Mouse (Mus musculus): ENCODE measurements around the gene Slc25a12. TPM values are rescaled to one million over a fixed set of nuclear protein-coding genes. Genes with fewer than 3 reads are reported as not detected.

Slc25a12 gene
- polyA plus RNA-seq, 1 experiment: 73.7 TPM

DNA sequence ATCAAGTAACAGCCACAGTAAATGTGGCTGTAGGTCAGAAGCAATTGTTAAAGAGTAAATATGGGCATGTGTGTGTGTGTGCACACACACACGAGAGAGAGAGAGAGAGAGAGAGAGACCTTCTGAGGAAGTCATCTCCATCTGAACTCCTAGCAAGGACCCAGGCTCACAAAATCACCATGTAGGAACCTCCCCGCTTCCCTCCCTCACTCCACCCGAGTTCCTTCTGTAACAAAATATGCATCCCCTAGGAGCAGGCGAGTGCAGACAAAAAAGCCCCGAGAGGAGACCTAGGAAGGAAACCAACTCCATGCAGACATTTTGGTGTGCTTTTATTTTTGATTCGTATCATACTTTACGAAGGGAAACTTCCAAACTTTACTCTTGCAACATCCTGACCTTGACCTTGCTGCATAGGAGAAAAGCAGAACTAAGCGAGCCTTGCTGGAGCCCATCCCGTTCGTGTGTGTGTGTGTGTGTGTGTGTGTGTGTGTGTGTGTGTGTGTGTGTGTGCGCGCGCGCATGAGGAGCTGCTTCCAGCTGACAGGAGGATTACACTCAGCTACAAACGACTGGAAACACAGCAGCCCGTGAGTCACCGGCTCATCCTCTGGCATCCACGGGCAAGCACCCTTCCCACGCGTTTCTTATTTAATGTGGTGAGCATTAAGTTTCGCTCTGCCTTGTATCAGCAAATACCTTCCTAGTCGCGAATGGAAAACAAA lies 93.4 kb downstream of the Slc25a12 start:
- DNase-seq (ENCODE audit: low read depth): no peak
- TF ChIP-seq CTCF (IDR thresholded peaks at IDR 0.05; ENCODE audit: borderline replicate concordance, extremely low read depth, insufficient read depth, insufficient read length) (no peak), POLR2A (IDR thresholded peaks at IDR 0.05; ENCODE audit: borderline replicate concordance, extremely low read depth, insufficient read depth, insufficient read length, poor library complexity, severe bottlenecking) (no peak)

DNA sequence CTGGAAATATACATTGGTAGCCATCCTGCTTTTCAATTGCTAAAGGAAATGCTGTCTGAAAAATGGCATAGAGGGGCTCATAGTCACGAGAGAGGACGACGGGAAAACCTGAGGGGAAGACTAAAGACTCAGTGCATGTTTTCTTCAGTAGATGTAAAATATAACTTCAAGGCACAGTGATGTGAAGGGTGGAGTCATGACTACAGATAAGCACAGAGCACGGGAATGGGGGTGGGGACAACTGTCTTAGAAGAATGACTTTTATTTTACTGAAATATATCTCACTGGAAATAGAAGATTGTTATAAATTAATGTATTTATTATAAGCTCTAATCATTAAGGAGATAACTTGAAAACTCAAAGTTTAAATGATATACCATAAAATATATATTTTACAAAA lies 97.5 kb downstream of the Slc25a12 start:
- TF ChIP-seq CTCF (IDR thresholded peaks at IDR 0.05; ENCODE audit: borderline replicate concordance, extremely low read depth, insufficient read depth, insufficient read length) (no peak), POLR2A (IDR thresholded peaks at IDR 0.05; ENCODE audit: borderline replicate concordance, extremely low read depth, insufficient read depth, insufficient read length, poor library complexity, severe bottlenecking) (no peak)
- no peak for DNase-seq (ENCODE audit: low read depth)

DNA sequence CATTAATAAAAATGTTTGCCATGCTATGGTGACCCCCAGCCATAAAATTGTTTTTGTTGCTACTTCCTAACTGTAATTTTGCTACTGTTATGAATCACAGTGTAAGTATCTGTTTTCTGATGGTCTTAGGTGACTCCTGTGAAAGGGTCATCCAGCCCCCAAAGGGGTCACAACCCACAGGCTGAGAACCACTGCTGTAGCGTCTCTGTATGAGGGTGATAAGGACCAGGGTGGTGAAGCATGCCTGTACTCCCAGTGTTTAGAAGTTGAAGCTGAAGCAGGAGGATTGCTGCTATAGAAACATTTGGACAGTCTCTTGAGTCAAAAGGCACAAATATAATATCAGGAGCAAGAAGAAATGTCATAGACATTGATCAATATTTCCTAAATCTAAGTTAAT lies 98.2 kb downstream of the Slc25a12 start:
- TF ChIP-seq POLR2A (IDR thresholded peaks at IDR 0.05; ENCODE audit: borderline replicate concordance, extremely low read depth, insufficient read depth, insufficient read length, poor library complexity, severe bottlenecking) (no peak), CTCF (IDR thresholded peaks at IDR 0.05; ENCODE audit: borderline replicate concordance, extremely low read depth, insufficient read depth, insufficient read length) (no peak)
- DNase-seq (ENCODE audit: low read depth): no peak

DNA sequence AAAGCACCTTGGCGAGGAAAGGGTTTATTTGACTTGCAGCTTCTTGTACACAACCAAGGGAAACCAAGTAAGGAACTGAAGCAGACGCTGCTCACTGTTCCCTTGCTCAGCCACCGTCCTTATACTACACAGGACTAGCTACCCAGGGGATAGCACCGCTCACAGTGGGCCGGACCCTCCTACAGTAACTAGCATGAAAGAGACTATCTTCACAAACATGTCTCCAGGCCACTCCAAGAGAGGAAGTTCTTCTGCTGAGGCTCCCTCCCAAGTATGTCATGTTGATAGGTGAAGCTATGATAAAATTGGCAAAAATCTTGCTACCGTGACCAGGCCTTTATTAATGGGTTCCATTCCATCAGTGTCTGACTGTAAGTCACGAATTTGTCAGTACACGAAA lies 98.9 kb downstream of the Slc25a12 start:
- no peak for TF ChIP-seq CTCF (IDR thresholded peaks at IDR 0.05; ENCODE audit: borderline replicate concordance, extremely low read depth, insufficient read depth, insufficient read length)
- no peak for TF ChIP-seq POLR2A (IDR thresholded peaks at IDR 0.05; ENCODE audit: borderline replicate concordance, extremely low read depth, insufficient read depth, insufficient read length, poor library complexity, severe bottlenecking)
- no peak for DNase-seq (ENCODE audit: low read depth)

DNA sequence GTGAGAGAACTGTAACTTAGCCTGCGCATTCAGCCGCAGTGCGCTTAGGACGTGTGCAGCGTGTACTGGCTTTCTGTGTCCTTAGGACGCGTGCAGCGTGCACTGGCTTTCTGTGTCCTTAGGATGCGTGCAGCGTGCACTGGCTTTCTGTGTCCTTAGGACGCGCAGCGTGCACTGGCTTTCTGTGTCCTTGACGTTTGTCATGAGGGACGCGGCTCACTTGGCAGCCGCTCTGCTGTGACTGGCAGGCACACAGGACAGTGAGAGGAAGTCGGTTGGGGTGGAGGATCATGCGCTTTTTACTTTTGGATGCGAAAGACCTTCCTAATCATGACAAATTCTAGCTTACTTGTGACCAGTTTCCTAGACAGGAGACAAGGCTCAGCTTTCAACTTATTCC lies 103.0 kb downstream of the Slc25a12 start:
- no peak for TF ChIP-seq POLR2A (IDR thresholded peaks at IDR 0.05; ENCODE audit: borderline replicate concordance, extremely low read depth, insufficient read depth, insufficient read length, poor library complexity, severe bottlenecking)
- no peak for TF ChIP-seq CTCF (IDR thresholded peaks at IDR 0.05; ENCODE audit: borderline replicate concordance, extremely low read depth, insufficient read depth, insufficient read length)
- DNase-seq (ENCODE audit: low read depth): no peak

DNA sequence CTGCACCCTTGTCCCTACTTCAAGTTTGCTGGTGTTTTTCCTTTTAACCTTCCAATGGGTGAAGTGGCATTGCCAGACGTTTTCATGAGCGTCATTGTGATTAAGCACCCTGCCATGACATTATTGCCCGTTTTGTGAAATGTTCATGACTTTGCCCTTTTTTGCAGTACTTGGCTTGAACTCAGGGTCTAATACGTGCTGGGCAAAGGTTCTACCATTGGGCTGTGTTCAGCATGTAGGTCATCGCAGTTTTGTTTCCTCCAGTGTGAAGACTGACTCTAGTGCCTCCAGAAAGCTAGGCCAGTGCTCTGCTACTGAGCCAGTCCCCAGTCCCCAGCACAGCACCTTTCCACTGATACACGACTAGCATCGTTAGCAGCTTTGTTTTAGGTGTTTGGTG lies 111.0 kb downstream of the Slc25a12 start:
- TF ChIP-seq POLR2A (IDR thresholded peaks at IDR 0.05; ENCODE audit: borderline replicate concordance, extremely low read depth, insufficient read depth, insufficient read length, poor library complexity, severe bottlenecking) (no peak), CTCF (IDR thresholded peaks at IDR 0.05; ENCODE audit: borderline replicate concordance, extremely low read depth, insufficient read depth, insufficient read length) (no peak)

DNA sequence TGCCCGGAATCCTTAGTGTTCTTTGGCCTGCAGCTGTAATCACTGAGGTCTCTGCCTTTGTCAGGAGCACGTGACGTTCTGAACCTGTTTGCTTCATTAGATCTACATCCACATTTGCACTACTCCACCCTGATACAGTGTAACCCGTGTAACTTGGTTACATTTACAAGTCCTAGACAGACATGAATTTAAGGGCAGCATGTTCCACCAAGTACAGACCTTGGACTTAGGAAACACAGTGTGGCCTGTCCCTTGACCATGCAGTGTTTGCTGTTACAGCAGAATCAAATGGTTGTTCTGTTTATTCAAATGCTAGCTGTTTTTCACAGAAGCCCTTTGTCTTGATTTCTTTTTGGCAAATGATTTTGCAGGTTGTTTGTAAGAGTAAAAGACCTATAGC lies 112.7 kb downstream of the Slc25a12 start:
- no peak for DNase-seq (ENCODE audit: low read depth)
- TF ChIP-seq POLR2A (IDR thresholded peaks at IDR 0.05; ENCODE audit: borderline replicate concordance, extremely low read depth, insufficient read depth, insufficient read length, poor library complexity, severe bottlenecking) (no peak), CTCF (IDR thresholded peaks at IDR 0.05; ENCODE audit: borderline replicate concordance, extremely low read depth, insufficient read depth, insufficient read length) (no peak)

More for the DNA sequence above, 111.0 kb downstream of the Slc25a12 start:
- no peak for DNase-seq (ENCODE audit: low read depth)

DNA sequence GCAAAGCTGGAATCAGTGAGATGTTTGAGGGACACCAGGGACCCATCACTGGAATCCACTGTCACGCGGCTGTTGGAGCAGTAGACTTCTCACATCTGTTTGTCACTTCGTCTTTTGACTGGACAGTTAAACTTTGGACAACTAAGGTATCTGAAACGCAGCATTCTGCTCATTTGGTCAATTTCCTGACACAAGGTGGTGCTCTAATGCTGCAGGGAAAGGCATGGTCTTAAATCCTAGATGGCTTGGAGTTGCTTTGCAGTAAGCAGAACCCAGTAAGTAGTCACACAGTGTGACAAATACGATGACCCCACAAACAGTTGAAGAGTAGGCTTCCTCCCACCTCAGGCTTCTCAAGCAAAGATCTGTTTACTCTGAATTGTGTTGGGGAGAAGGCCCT lies 116.7 kb downstream of the Slc25a12 start:
- TF ChIP-seq POLR2A (IDR thresholded peaks at IDR 0.05; ENCODE audit: borderline replicate concordance, extremely low read depth, insufficient read depth, insufficient read length, poor library complexity, severe bottlenecking): no peak
- TF ChIP-seq CTCF (IDR thresholded peaks at IDR 0.05; ENCODE audit: borderline replicate concordance, extremely low read depth, insufficient read depth, insufficient read length): peak; percentile 53; the same call in 1 of the 2 replicates
- peak; percentile 67 for DNase-seq (ENCODE audit: low read depth)

DNA sequence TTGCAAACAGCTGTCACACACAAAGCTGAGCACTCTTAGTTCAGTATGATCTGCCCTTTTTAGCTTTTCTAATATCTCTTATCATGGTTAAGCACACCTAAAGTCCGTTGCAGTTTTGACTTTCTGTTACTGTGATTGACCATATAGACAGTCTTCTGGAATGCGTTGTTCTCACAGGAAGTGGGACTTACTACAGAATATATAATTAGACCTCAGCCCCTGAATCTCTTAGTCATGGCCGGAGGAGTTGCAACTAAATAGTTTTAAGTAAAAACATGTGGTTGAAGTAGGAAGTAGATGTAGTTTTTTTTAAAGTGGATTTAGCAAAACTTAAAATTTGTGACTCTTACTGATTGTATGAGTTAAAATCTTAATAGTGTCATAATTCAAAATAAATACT lies 119.5 kb downstream of the Slc25a12 start:
- DNase-seq (ENCODE audit: low read depth): no peak
- TF ChIP-seq POLR2A (IDR thresholded peaks at IDR 0.05; ENCODE audit: borderline replicate concordance, extremely low read depth, insufficient read depth, insufficient read length, poor library complexity, severe bottlenecking): no peak
- TF ChIP-seq CTCF (IDR thresholded peaks at IDR 0.05; ENCODE audit: borderline replicate concordance, extremely low read depth, insufficient read depth, insufficient read length): no peak

DNA sequence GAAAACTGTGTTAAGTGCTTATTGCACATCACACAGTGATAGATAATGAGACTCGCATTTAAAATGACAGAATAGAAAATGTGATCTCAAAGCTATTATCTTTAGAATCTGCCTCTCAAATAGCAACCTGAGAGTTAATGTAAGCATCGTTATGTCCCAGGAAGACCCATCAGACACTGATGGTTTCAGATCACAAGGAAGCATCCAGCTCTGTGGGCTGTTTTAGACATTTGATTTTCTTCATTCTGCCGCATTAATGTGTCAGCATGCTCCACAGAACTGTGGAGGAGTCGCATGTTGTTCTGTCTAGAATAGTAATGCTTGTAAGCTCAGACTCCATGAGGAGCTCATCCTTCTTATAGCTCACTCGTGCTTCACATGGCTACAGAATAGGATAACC lies 121.5 kb downstream of the Slc25a12 start:
- DNase-seq (ENCODE audit: low read depth): peak; percentile 50

DNA sequence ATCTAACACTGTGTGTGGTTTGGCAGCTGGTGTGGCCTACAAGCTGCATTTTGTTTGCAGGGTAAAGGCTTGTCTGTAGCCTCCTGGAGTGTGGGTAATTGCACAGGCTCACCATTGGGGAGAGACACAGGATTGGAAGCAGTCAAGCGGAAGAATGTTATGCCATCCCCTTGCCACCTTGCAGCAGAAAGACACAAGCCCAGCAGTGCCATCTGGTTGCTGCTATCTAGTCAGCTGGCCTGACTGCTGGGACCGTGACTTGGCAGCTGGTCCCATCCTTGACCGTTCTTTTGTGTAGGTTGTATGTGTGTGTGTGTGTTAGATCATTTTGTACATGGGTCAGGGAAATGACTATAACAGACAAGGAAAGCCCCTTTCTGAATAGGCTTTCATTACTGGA lies 122.1 kb downstream of the Slc25a12 start:
- DNase-seq (ENCODE audit: low read depth): peak; percentile 95
- TF ChIP-seq POLR2A (IDR thresholded peaks at IDR 0.05; ENCODE audit: borderline replicate concordance, extremely low read depth, insufficient read depth, insufficient read length, poor library complexity, severe bottlenecking) (no peak), CTCF (IDR thresholded peaks at IDR 0.05; ENCODE audit: borderline replicate concordance, extremely low read depth, insufficient read depth, insufficient read length) (peak; percentile 33; the same call in 1 of the 2 replicates)

More for the DNA sequence above, 121.5 kb downstream of the Slc25a12 start:
- TF ChIP-seq POLR2A (IDR thresholded peaks at IDR 0.05; ENCODE audit: borderline replicate concordance, extremely low read depth, insufficient read depth, insufficient read length, poor library complexity, severe bottlenecking) (no peak), CTCF (IDR thresholded peaks at IDR 0.05; ENCODE audit: borderline replicate concordance, extremely low read depth, insufficient read depth, insufficient read length) (no peak)

DNA sequence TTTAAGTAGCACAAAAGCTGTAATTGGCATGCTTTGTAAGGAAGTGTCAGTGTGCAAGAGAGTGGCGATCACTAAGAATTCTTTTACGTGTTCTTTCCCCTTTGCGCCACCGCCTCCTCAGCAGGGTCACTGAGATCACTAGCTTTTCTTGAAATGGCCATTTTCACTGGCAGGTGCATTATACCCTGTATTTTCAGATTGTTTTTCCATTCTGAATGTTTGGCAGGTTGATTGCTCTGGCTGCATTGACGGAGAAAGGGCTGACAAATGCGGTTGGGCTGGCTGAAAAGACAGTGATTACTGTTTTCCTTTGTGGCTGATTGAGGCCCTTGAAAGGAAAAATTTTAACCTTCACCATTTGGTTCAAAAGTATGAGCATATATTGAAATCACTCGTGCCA lies 122.7 kb downstream of the Slc25a12 start:
- no peak for TF ChIP-seq POLR2A (IDR thresholded peaks at IDR 0.05; ENCODE audit: borderline replicate concordance, extremely low read depth, insufficient read depth, insufficient read length, poor library complexity, severe bottlenecking)
- TF ChIP-seq CTCF (IDR thresholded peaks at IDR 0.05; ENCODE audit: borderline replicate concordance, extremely low read depth, insufficient read depth, insufficient read length): no peak
- peak; percentile 86 for DNase-seq (ENCODE audit: low read depth)
